Mouse (Mus musculus): ENCODE measurements around the gene Efcab1. TPM values are rescaled to one million over a fixed set of nuclear protein-coding genes. Genes with fewer than 3 reads are reported as not detected.
"Not testable (repeated sequence)": the region's sequence is repeated elsewhere in the genome, so short reads cannot be mapped to it uniquely, and the experiment has no call there.

Gene Efcab1
- polyA plus RNA-seq (2015; fragmentation: Nextera tagmentation; extraction: Ambion mirVana), result 10.5 and 11.4 TPM in 2 replicates

- ATAC-seq (ENCODE audit: insufficient number of reproducible peaks, insufficient read depth, low FRiP score, low TSS enrichment, low read depth), result peak; percentile 85
- H3K27me3 ChIP-seq, result no peaks in the 10 kb centered on the region
These were observed at the start of gene Efcab1 for GRCm38 (mm10) chr16:14906393-14907100. TSS of gene Efcab1 (plus strand) at chr16:14906606.

GRCm38 (mm10) chr16:14859443-14859842, 47.0 kb upstream of the Efcab1 start:
- Histone ChIP-seq H3K36me3 (no peaks in the 10 kb centered on the region), H3K27me3 (no peaks in the 10 kb centered on the region), H3K4me2 (no peak overlapping the region), H3K9ac (no peak overlapping the region), H3K4me1 (peaks cover 4% of the 10 kb centered on the region), H3K4me3 (no peak overlapping the region), H3K9me3 (no peaks in the 10 kb centered on the region), H3K27ac (no peak overlapping the region)
- no peak for ATAC-seq (ENCODE audit: insufficient number of reproducible peaks, insufficient read depth, low FRiP score, low TSS enrichment, low read depth)

More at GRCm38 (mm10) chr16:14906393-14907100, at the start of gene Efcab1:
- peak within 1 kb of the TSS; percentile 38 for H3K4me3 ChIP-seq
- peak within 1 kb of the TSS; percentile 52; the same call in 1 of the 2 replicates for H3K27ac ChIP-seq
- peaks cover 9% of the 10 kb centered on the region for H3K4me1 ChIP-seq
- peak within 1 kb of the TSS; percentile 61 for H3K4me2 ChIP-seq
- H3K36me3 ChIP-seq, result no peaks in the 10 kb centered on the region
- 6% methylated on average over 15 of the region's 15 CpGs for WGBS
- peak within 1 kb of the TSS; percentile 59 for H3K9ac ChIP-seq
- no peaks in the 10 kb centered on the region for H3K9me3 ChIP-seq

- ATAC-seq (ENCODE audit: insufficient number of reproducible peaks, insufficient read depth, low FRiP score, low TSS enrichment, low read depth), result no peak
- no peaks in the 10 kb centered on the region for H3K36me3 ChIP-seq
- H3K4me2 ChIP-seq, result no peak overlapping the region
- H3K4me1 ChIP-seq, result no peaks in the 10 kb centered on the region
- H3K4me3 ChIP-seq, result no peak overlapping the region
- H3K27me3 ChIP-seq, result no peaks in the 10 kb centered on the region
- H3K27ac ChIP-seq, result no peak overlapping the region
- WGBS, result 71% methylated on average over 2 of the region's 2 CpGs
- H3K9ac ChIP-seq, result no peak overlapping the region
- no peaks in the 10 kb centered on the region for H3K9me3 ChIP-seq
These were observed 21.5 kb upstream of the Efcab1 start for GRCm38 (mm10) chr16:14884916-14885315.

- ATAC-seq (ENCODE audit: insufficient number of reproducible peaks, insufficient read depth, low FRiP score, low TSS enrichment, low read depth), result no peak
- Histone ChIP-seq H3K4me2 (no peak overlapping the region), H3K36me3 (no peaks in the 10 kb centered on the region), H3K9ac (no peak overlapping the region), H3K9me3 (no peaks in the 10 kb centered on the region), H3K27me3 (no peaks in the 10 kb centered on the region), H3K4me3 (no peak overlapping the region), H3K4me1 (no peaks in the 10 kb centered on the region), H3K27ac (no peak overlapping the region)
- 86% methylated on average over 1 of the region's 1 CpGs for WGBS
These were observed 21.0 kb upstream of the Efcab1 start for GRCm38 (mm10) chr16:14885372-14885771.

- no peak for ATAC-seq (ENCODE audit: insufficient number of reproducible peaks, insufficient read depth, low FRiP score, low TSS enrichment, low read depth)
- 63% methylated on average over 3 of the region's 3 CpGs for WGBS
- Histone ChIP-seq H3K9me3 (no peaks in the 10 kb centered on the region), H3K27me3 (no peaks in the 10 kb centered on the region), H3K36me3 (no peaks in the 10 kb centered on the region), H3K9ac (no peak overlapping the region), H3K27ac (no peak overlapping the region), H3K4me3 (no peak overlapping the region), H3K4me1 (peaks cover 6% of the 10 kb centered on the region; the same call in 1 of the 2 replicates), H3K4me2 (no peak overlapping the region)
These were observed 13.9 kb upstream of the Efcab1 start for GRCm38 (mm10) chr16:14892492-14892891.

GRCm38 (mm10) chr16:14893864-14894263, 12.5 kb upstream of the Efcab1 start:
- no peak overlapping the region for H3K4me2 ChIP-seq
- peak overlapping the region; percentile 52 for H3K27ac ChIP-seq
- H3K9ac ChIP-seq, result no peak overlapping the region
- 31% methylated on average over 4 of the region's 4 CpGs for WGBS
- no peaks in the 10 kb centered on the region for H3K27me3 ChIP-seq
- H3K9me3 ChIP-seq, result no peaks in the 10 kb centered on the region
- no peak overlapping the region for H3K4me3 ChIP-seq
- peaks cover 6% of the 10 kb centered on the region; the same call in 1 of the 2 replicates for H3K4me1 ChIP-seq
- H3K36me3 ChIP-seq, result no peaks in the 10 kb centered on the region
- peak; percentile 52; the same call in 1 of the 2 replicates for ATAC-seq (ENCODE audit: insufficient number of reproducible peaks, insufficient read depth, low FRiP score, low TSS enrichment, low read depth)

GRCm38 (mm10) chr16:14894713-14895112, 11.7 kb upstream of the Efcab1 start:
- no peaks in the 10 kb centered on the region for H3K27me3 ChIP-seq
- H3K4me2 ChIP-seq, result no peak overlapping the region
- WGBS, result 86% methylated on average over 1 of the region's 1 CpGs
- H3K9me3 ChIP-seq, result no peaks in the 10 kb centered on the region
- peak overlapping the region; percentile 39; the same call in 1 of the 2 replicates for H3K27ac ChIP-seq
- H3K9ac ChIP-seq, result no peak overlapping the region
- ATAC-seq (ENCODE audit: insufficient number of reproducible peaks, insufficient read depth, low FRiP score, low TSS enrichment, low read depth), result no peak
- H3K4me1 ChIP-seq, result peaks cover 6% of the 10 kb centered on the region; the same call in 1 of the 2 replicates
- no peak overlapping the region for H3K4me3 ChIP-seq
- H3K36me3 ChIP-seq, result no peaks in the 10 kb centered on the region

GRCm38 (mm10) chr16:14895543-14895942, 10.9 kb upstream of the Efcab1 start:
- Histone ChIP-seq H3K27ac (peak overlapping the region; percentile 39; the same call in 1 of the 2 replicates), H3K36me3 (no peaks in the 10 kb centered on the region), H3K9me3 (no peaks in the 10 kb centered on the region), H3K4me1 (peaks cover 6% of the 10 kb centered on the region; the same call in 1 of the 2 replicates), H3K4me2 (no peak overlapping the region), H3K27me3 (no peaks in the 10 kb centered on the region), H3K9ac (no peak overlapping the region), H3K4me3 (no peak overlapping the region)
- no peak for ATAC-seq (ENCODE audit: insufficient number of reproducible peaks, insufficient read depth, low FRiP score, low TSS enrichment, low read depth)
- WGBS, result 73% methylated on average over 2 of the region's 2 CpGs

GRCm38 (mm10) chr16:14930711-14931110, 24.3 kb downstream of the Efcab1 start:
- H3K4me2 ChIP-seq, H3K4me1 ChIP-seq, H3K27me3 ChIP-seq, H3K27ac ChIP-seq, H3K36me3 ChIP-seq, H3K4me3 ChIP-seq, H3K9ac ChIP-seq, H3K9me3 ChIP-seq: not testable (repeated sequence)
- ATAC-seq (ENCODE audit: insufficient number of reproducible peaks, insufficient read depth, low FRiP score, low TSS enrichment, low read depth), result peak; percentile 71
- 31% methylated on average over 3 of the region's 3 CpGs for WGBS

GRCm38 (mm10) chr16:14936478-14937166, 30.2 kb downstream of the Efcab1 start:
- ATAC-seq (ENCODE audit: insufficient number of reproducible peaks, insufficient read depth, low FRiP score, low TSS enrichment, low read depth), result peak; percentile 65; the same call in 1 of the 2 replicates
- 43% methylated on average over 7 of the region's 7 CpGs for WGBS

GRCm38 (mm10) chr16:14939552-14939951, 33.1 kb downstream of the Efcab1 start:
- Histone ChIP-seq H3K27me3 (no peaks in the 10 kb centered on the region), H3K9me3 (no peaks in the 10 kb centered on the region), H3K4me1 (peaks cover 28% of the 10 kb centered on the region), H3K4me2 (no peak overlapping the region), H3K4me3 (no peak overlapping the region), H3K9ac (no peak overlapping the region), H3K36me3 (no peaks in the 10 kb centered on the region), H3K27ac (peak overlapping the region; percentile 87; the same call in 1 of the 2 replicates)
- ATAC-seq (ENCODE audit: insufficient number of reproducible peaks, insufficient read depth, low FRiP score, low TSS enrichment, low read depth), result no peak
- WGBS, result 85% methylated on average over 1 of the region's 1 CpGs

More at GRCm38 (mm10) chr16:14936478-14937166, 30.2 kb downstream of the Efcab1 start:
- not testable (repeated sequence) for H3K36me3 ChIP-seq, H3K4me3 ChIP-seq, H3K4me2 ChIP-seq, H3K27me3 ChIP-seq, H3K9ac ChIP-seq, H3K9me3 ChIP-seq
- Histone ChIP-seq H3K4me1 (peaks cover 18% of the 10 kb centered on the region), H3K27ac (peak overlapping the region; percentile 68)
